In the genomic region with DNA sequence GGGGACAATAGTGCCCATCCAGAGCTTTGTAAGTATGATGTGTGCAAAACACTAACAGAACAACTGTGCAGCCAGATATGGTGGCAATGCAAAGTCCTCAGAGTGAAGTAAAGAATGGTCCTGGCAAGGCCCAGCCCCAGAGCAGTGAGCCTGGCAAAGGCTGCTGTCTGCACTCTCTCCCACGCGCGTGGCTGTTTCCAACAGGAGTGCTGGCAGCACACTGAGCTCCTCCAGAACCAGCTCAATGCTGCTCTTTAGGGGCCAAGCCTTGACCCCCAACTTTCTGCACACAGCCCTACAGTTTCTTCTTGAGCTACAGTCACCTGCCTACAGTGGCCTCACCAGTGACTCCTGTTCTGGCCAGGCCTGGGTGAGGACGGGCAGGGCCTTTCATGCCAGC, we compare ENCODE assay signal across 26 mouse cellular contexts. TPM values are rescaled to one million over a fixed set of nuclear protein-coding genes. Genes with fewer than 3 reads are reported as not detected.
"Had no signal": no experiment of that assay in that cellular context is flagged by ENCODE, and none has a peak within 500 bp of the region (broad histone marks: within the 10 kb centered on the region; RNA-seq: fewer than 3 reads in every experiment).

No protein-coding gene starts in this region.

- H3K9me3 ChIP-seq: intestine, embryonic 15.5 days; limb, embryonic 12.5 days; limb, embryonic 15.5 days; lung, embryonic 15.5 days; megakaryocyte, embryonic 14.5 days; midbrain, embryonic 10.5 days; midbrain, embryonic 13.5 days; neural tube, embryonic 13.5 days had no signal

- H3K27me3 ChIP-seq: intestine, embryonic 15.5 days; limb, embryonic 12.5 days; limb, embryonic 15.5 days; lung, embryonic 15.5 days; megakaryocyte, embryonic 14.5 days; midbrain, embryonic 13.5 days; neural tube, embryonic 13.5 days had no signal

- ATAC-seq: intestine, embryonic 15.5 days; midbrain, embryonic 13.5 days; midbrain, embryonic 16.5 days had no signal

- H3K4me1 ChIP-seq: intestine, embryonic 15.5 days; limb, embryonic 12.5 days; limb, embryonic 15.5 days; lung, embryonic 15.5 days; megakaryocyte, embryonic 14.5 days; midbrain, embryonic 10.5 days; midbrain, embryonic 13.5 days; neural tube, embryonic 13.5 days had no signal

- H3K4me3 ChIP-seq: intestine, embryonic 15.5 days; left cerebral cortex, adult 2 months; limb, embryonic 12.5 days; limb, embryonic 15.5 days; lung, embryonic 15.5 days; megakaryocyte, embryonic 14.5 days; midbrain, embryonic 10.5 days; midbrain, embryonic 13.5 days; myocyte; neural tube, embryonic 13.5 days had no signal

- H3K4me2 ChIP-seq: intestine, embryonic 15.5 days; limb, embryonic 12.5 days; limb, embryonic 15.5 days; liver, embryonic 11.5 days; lung, embryonic 15.5 days; midbrain, embryonic 13.5 days; neural tube, embryonic 13.5 days had no signal

- DNase-seq: kidney, postnatal 25 days; lung, adult 18-20 months; lung, postnatal 10 days; lung, postnatal 36 days; retina, postnatal 1 day; right cerebral cortex, postnatal 4 days; thymus, adult 18-20 months; thymus, postnatal 36 days had no signal

- H3K9ac ChIP-seq: intestine, embryonic 15.5 days; limb, embryonic 12.5 days; limb, embryonic 15.5 days; liver, embryonic 14.5 days; lung, embryonic 15.5 days; midbrain, embryonic 13.5 days; neural tube, embryonic 13.5 days had no signal

- H3K27ac ChIP-seq: intestine, embryonic 15.5 days; kidney, postnatal 0 days; left cerebral cortex, adult 2 months; limb, embryonic 12.5 days; limb, embryonic 15.5 days; liver, embryonic 14.5 days; lung, embryonic 15.5 days; midbrain, embryonic 10.5 days; midbrain, embryonic 13.5 days; neural tube, embryonic 13.5 days; stomach, postnatal 0 days had no signal

RNA-seq across cellular contexts. Expression of a gene that starts 43.4 kb away (rescaled TPM):
- total RNA-seq: monocyte, adult 5-6 weeks; neutrophil, adult 5-6 weeks had no signal
- polyA plus RNA-seq: kidney, embryonic 14.5 days; myocyte had no signal
